Mouse (Mus musculus) spleen, embryonic (tissue): Measurements from ENCODE around the gene D230025D16Rik.

Experiments used
- CTCF ChIA-PET: fragments of 350-600 bp; sonication (Branson Sonifier 250); formaldehyde crosslinking; loops from one replicate; lab custom pipeline; 2022; lab: Charles Lee

Gene D230025D16Rik

GRCm38 (mm10) chr8:105265128-105265527 is 40.2 kb downstream of the D230025D16Rik start:
- CTCF ChIA-PET, result no interaction called here

GRCm38 (mm10) chr8:105266775-105267174 is 41.8 kb downstream of the D230025D16Rik start:
- CTCF ChIA-PET, result interaction anchor here (0.6 kb wide), 1 partner anchor 29 kb away, joined by 4 read pairs; no protein-coding TSS in a partner anchor

GRCm38 (mm10) chr8:105268342-105269074 is 43.6 kb downstream of the D230025D16Rik start:
- CTCF ChIA-PET, result interaction anchor here (0.7 to 0.9 kb wide), 2 partner anchors 8 to 14 kb away, joined by 3 read pairs; partner anchors contain the start of gene B3gnt9

- CTCF ChIA-PET, result no interaction called here
These were observed 44.1 kb downstream of the D230025D16Rik start for GRCm38 (mm10) chr8:105269075-105269458.

- CTCF ChIA-PET, result no interaction called here
These were observed 44.6 kb downstream of the D230025D16Rik start, which contains the start of gene Hsf4 for GRCm38 (mm10) chr8:105269461-105269947. Gene Hsf4 (plus strand): TSS chr8:105269801.

- CTCF ChIA-PET, result no interaction called here
These were observed 45.4 kb downstream of the D230025D16Rik start for GRCm38 (mm10) chr8:105270101-105270915.

GRCm38 (mm10) chr8:105270916-105271186 is 45.9 kb downstream of the D230025D16Rik start:
- CTCF ChIA-PET, result no interaction called here

GRCm38 (mm10) chr8:105275387-105275786 is 50.4 kb downstream of the D230025D16Rik start:
- CTCF ChIA-PET, result no interaction called here

- CTCF ChIA-PET, result no interaction called here
These were observed 50.9 kb downstream of the D230025D16Rik start, which contains the start of gene Nol3 for GRCm38 (mm10) chr8:105275840-105276239. Gene Nol3 (plus strand): TSS chr8:105276140.

- CTCF ChIA-PET, result interaction anchor here (0.5 to 1.2 kb wide), 2 partner anchors 9 to 12 kb away, joined by 3 read pairs; no protein-coding TSS in a partner anchor
These were observed 51.6 kb downstream of the D230025D16Rik start for GRCm38 (mm10) chr8:105276292-105277120.

- CTCF ChIA-PET, result interaction anchor here (1.4 kb wide), 1 partner anchor 21 kb away, joined by 7 read pairs; no protein-coding TSS in a partner anchor
These were observed 54.0 kb downstream of the D230025D16Rik start for GRCm38 (mm10) chr8:105278911-105279334.

GRCm38 (mm10) chr8:105280567-105280966 is 55.6 kb downstream of the D230025D16Rik start:
- CTCF ChIA-PET, result interaction anchor here (1.3 kb wide), 1 partner anchor 27 kb away, joined by 4 read pairs; no protein-coding TSS in a partner anchor

GRCm38 (mm10) chr8:105281821-105282220 is 56.9 kb downstream of the D230025D16Rik start:
- CTCF ChIA-PET, result interaction anchor here (1.0 kb wide), 1 partner anchor 16 kb away, joined by 3 read pairs; the partner anchor contains the start of gene E2f4

GRCm38 (mm10) chr8:105282239-105282638 is 57.3 kb downstream of the D230025D16Rik start:
- CTCF ChIA-PET, result interaction anchor here (1.0 to 1.1 kb wide), 2 partner anchors 23 to 27 kb away, joined by 4 to 5 read pairs; partner anchors contain the start of gene B3gnt9

- CTCF ChIA-PET, result interaction anchor here (0.9 to 1.1 kb wide), 3 partner anchors 24 to 104 kb away, joined by 3 to 5 read pairs (median 4); partner anchors contain the start of gene B3gnt9
These were observed 58.1 kb downstream of the D230025D16Rik start for GRCm38 (mm10) chr8:105283074-105283473.

- CTCF ChIA-PET, result no interaction called here
These were observed 60.6 kb downstream of the D230025D16Rik start for GRCm38 (mm10) chr8:105285514-105285913.

- CTCF ChIA-PET, result no interaction called here
These were observed 62.0 kb downstream of the D230025D16Rik start for GRCm38 (mm10) chr8:105286907-105287306.

GRCm38 (mm10) chr8:105288231-105288630 is 63.3 kb downstream of the D230025D16Rik start:
- CTCF ChIA-PET, result interaction anchor here (1.3 kb wide), 1 partner anchor 11 kb away, joined by 3 read pairs; no protein-coding TSS in a partner anchor

- CTCF ChIA-PET, result interaction anchor here (0.6 kb wide), 1 partner anchor 28 kb away, joined by 3 read pairs; no protein-coding TSS in a partner anchor
These were observed 64.2 kb downstream of the D230025D16Rik start for GRCm38 (mm10) chr8:105288958-105289732.
